Mouse (Mus musculus) hindbrain, embryonic 10.5 days (tissue): ENCODE results near the gene Ube2d2b. TPM values are rescaled to one million over a fixed set of nuclear protein-coding genes. Genes with fewer than 3 reads are reported as not detected.

ENCODE experiments used
- polyA plus RNA-seq: library from polyadenylated mRNA; unstranded; fragments of >200 nt; fragmentation: Nextera tagmentation; extraction: Ambion mirVana; gene quantifications from 2 replicates; pipeline ENCODE4 v1.2.1, GENCODE M21; 2016

Gene Ube2d2b
- polyA plus RNA-seq, 1 experiment from 2014 or later: 0.09 TPM

Other genes starting within 250 kb of the Ube2d2b start
- 15.9 and 19.0 TPM in 2 replicates for gene Rpap2, start 232.7 kb upstream of the Ube2d2b start, polyA plus RNA-seq
- 28.4 and 32.5 TPM in 2 replicates for gene Glmn, start 232.2 kb upstream of the Ube2d2b start, polyA plus RNA-seq
- gene Gfi1, start 104.1 kb upstream of the Ube2d2b start, polyA plus RNA-seq: 0.05 TPM in 1 of 2 replicates, not detected in the other
- 48.4 and 51.8 TPM in 2 replicates for gene Evi5, start 45.0 kb downstream of the Ube2d2b start, polyA plus RNA-seq
- gene Rpl5, start 70.4 kb downstream of the Ube2d2b start, polyA plus RNA-seq: 61.9 and 81.3 TPM in 2 replicates
- gene Fam69a, start 157.0 kb downstream of the Ube2d2b start, polyA plus RNA-seq: 18.6 and 22.2 TPM in 2 replicates
- gene Mtf2, start 235.6 kb downstream of the Ube2d2b start, polyA plus RNA-seq: 120 and 161 TPM in 2 replicates